Mouse (Mus musculus) left cerebral cortex, postnatal 10 days (tissue): Measurements from ENCODE around the gene Comt. TPM values are rescaled to one million over a fixed set of nuclear protein-coding genes. Genes with fewer than 3 reads are reported as not detected.

Source experiments
- DNase-seq, 2 experiments: peaks; one replicate each; pipeline ENCODE4 v3.0.0; 2021 to 2022; ENCODE audit warnings: low spot score in 2 of 2, mixed read lengths in 1 of 2; ENCODE audit errors: extremely low spot score in 1 of 2
- intact Hi-C: fragments of 180-260 bp; cut with DNase I; formaldehyde crosslinking; loops from one replicate; pipeline ENCODE4 v1.15.1; 2025
- total RNA-seq, 2 experiments: library from RNA; stranded (reverse); gene quantifications; 2 replicates each; pipeline ENCODE4 v1.2.3; 2021

Comt gene
- total RNA-seq: 10 to 100 TPM; 65.2 to 66.3 TPM

DNA sequence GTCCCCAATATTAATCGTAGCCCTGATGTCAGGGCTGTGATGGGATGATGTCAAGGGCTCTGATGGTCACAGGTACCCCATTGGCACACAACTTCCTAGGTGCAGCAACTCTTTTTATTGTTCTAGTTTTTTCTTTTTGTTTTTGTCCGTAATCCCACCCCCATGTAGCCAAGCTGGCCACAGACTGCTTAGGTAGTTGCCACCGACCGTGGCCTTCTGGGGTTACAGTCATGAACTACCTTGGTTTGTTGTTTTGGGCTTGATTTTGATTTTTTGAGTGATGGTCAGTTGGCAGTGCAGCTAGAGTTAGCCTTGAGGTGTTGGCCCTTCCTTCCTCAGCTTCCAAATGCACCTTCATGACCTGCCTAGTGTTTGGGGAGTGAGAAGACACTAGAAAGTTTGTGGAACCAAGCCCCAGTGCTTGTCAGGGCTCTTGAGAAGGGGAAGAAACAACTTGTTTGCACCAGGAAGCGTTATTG, at the start of gene Comt:
Gene Comt (minus strand): TSS at position 51 of the 479 bp plus-strand sequence.
- intact Hi-C loops: no loop called here
- no peak for DNase-seq

DNA sequence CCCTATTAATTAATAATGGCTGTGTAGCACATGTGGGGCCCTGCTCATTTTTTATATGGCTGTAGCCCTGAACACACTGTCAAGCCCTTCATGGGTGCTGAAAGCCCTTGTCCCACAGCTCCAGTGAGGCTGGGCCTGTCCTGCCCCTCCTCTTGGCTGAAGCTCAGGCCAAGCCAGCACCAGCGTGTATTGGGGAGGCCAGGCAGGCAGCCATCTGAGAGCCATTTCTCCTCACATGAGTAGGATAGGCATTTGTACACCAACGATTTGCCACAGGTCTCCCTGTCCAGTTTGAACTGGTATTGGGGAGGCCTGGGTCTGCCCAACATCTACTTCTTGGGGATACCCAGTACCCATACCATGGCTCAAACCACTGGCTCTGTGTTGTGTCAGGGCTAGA, 47.4 kb upstream of the Comt start:
- no peak for DNase-seq
- intact Hi-C loops: no loop called here

DNA sequence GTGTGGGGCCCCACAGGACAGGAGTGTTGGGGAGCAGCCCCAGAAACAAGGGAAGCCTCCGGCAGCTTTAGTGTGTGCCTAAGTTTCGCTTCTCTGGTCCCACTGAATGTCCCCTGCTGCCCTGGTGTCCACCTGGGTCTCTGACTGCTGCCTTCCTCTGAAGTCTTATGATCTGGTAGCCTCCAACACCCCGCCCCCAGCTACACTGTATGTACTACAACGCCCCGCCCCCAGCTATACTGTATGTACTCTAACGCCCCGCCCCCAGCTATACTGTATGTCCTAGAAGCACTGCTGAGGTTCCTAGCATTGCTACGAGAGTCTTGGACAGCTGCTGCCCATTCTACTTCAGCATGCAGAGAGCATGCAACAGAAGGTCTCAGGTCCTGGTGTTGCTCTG, 46.3 kb upstream of the Comt start:
- no peak for DNase-seq

DNA sequence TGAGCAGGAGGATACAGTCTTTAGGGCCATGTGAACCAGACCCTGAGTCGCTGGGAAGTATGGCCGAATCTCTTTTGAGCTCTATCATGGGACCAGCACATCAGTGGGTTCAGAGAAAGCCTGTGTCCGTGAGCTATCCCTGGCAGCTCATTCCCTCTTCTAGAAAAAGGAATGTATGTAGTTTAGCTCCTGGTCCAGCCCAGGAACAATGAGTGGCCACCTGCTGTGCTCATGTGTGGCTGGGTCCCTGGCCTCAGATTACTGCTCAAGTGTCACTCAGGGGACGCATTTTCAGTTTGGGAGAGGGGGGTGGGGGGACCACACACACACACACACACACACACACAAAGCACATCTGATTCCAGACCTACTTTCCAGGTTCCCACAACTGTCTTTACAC, 45.8 kb upstream of the Comt start:
- intact Hi-C loops: no loop called here

More for the DNA sequence above, 46.3 kb upstream of the Comt start:
- intact Hi-C loops: no loop called here

DNA sequence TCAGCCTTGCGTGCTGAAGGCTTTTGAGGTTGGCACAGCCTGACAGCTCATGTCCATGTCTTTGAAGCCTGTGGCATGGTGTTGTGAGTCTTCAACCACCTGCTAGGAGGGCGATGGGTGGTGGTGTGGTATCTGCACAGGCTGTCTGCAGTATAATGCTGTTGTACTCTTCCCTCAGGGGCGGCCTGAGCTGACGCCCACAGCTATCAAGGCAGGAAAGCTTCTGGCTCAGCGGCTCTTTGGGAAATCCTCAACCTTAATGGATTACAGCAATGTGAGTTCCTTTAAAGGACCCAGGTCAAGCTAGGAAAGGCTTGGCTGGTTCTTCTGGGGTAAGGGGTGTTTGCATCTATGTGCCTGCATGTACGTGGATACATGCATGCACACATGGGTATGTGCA, 45.3 kb upstream of the Comt start:
- DNase-seq: no peak
- intact Hi-C loops: no loop called here

More for the DNA sequence above, 45.8 kb upstream of the Comt start:
- no peak for DNase-seq

DNA sequence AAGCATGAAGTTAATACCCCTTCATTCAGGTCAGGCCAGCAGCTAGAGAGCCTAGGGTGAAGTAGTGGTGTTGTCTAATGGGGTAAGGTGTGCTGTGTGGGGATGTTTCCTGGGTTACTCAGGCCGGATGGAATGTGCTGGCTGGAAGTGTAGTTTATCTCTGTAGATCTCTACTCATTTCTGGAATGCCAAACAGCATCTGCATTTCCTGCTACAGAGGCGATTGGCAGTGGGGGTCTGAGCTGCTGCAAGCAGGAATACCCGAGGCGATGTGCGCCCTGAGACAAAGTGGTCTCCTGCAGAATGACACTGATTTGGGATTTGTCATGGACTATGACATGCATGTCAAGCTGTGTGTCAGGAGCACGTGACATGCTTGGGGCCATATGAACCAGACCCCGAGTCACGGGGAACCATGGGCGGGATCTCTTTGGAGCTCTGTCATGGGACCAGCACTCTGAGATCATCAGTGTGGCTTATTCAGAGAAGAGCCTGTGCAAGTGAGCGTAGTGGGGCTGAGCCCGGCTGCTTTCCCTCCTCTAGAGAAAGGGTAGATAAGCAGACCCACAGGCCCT, 44.8 kb upstream of the Comt start:
- DNase-seq: no peak
- intact Hi-C loops: no loop called here

DNA sequence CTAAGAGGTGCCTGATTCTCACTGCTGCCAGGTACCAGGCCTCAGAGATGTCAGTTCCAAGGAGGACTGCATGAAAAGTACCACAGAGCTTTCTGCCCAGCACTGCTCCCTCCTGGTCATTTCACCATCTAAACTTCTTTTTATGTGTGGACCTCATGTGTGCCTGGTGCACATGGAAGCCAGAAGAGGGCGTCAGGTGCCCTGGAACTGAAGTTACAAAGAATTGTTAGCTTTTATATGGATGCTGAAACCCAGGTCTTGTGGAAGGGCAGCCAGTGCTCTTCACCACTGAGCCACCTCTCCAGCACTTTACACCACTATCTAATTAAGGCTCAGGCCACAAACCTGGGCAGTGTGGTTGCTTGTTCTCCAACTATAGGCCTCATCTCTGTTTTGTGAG, 44.2 kb upstream of the Comt start:
- intact Hi-C loops: no loop called here
- no peak for DNase-seq

DNA sequence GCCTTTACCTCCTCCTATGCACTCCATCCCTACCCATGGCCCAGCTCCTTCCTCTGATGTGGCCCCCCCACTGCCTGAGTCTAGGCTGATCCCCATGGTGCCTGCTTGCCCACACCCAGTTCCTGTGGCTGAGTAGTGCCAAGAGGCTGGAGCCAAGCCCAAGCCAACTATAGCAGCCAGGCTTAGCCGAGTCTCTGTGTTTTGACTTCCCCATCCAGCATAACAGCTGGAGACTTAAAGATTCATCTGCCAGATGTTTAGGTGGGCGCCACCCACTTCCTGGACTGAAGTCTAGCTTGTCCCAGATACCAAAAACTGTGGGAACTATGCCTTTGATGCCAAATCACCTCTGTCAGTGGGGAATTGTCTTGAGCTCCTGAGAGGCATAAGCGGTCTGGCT, 37.6 kb upstream of the Comt start:
- intact Hi-C loops: no loop called here
- peak in 1 of 2 experiments; percentile 69 for DNase-seq

DNA sequence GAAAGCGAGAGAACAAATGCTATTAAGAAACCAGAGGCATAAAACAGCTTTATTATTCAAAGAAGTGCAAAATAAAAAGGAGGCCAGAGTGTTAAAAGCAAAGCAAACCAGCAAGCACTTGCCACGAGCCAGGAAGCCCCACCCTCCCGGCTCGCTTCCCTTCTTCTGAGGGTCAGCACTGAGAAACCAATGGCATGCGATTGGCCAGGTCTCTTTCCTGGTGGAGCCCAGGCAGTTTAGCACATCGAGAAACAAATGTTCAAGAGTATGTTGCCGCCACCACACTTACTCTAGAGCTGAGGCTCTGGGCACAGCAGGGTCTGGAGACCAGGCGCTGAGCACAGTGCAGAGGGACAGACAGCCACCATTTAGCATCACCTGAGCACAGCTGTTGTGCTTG, 35.9 kb upstream of the Comt start:
- intact Hi-C loops: no loop called here
- no peak for DNase-seq

DNA sequence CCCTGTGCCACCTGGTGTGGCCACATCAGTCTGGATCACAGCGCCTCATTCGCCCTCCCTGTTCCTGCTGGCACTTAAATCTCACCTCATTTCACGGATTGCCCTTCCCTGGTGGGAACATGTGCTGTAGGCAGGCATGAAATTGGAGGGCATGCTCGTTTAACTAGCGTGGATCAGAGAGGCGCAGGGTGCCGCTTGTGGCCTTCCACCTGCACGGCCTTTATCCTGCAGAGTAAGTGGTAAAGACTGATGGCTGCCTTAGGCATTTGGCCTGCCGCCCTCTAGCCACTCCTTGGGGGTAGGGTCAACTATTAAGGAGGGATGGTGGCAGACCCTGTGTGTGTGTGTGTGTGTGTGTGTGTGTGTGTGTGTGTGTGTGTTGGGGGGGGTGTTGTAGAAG, 35.4 kb upstream of the Comt start:
- DNase-seq: no peak
- intact Hi-C loops: no loop called here

DNA sequence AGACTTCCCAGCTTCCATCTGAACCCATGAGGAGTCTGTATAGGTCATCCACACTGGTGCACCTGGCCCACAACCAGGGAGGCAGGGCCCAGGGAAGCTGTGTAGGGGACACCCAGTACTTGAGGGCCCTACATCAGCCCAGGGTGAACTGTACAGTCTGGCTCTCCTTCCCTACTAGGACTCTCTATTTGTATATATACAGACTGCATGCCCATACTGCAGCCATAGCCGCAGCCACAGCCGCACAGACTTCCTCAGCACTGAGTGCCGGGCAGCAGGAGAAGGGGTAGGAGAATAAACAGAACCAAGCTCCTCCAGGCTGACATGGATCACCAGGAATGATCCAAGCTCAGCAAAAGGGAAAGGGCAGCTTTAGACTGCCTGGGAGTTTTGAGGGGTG, 34.2 kb upstream of the Comt start:
- no peak for DNase-seq
- intact Hi-C loops: no loop called here

DNA sequence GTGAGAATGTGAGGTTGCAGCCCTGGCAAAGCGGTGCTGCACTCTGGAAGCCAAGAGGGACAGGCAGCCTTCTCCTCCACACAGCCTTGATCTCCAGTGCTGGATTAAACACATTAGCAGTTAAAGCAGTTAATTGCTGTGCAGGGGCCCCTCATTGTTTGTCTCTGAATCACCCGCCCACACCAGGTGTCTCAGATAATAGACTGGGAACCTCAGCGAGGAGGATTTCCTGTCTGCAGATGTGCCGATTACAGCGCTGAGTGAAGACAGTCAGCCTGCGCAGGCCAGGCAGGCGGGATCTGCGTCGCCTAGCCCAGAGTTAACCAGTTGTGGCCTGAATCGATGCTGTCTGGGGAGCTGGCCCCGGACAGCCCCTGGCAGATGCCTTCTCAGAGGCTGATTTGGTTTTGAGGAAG, 33.3 kb upstream of the Comt start:
- DNase-seq: no peak
- intact Hi-C loops: no loop called here

DNA sequence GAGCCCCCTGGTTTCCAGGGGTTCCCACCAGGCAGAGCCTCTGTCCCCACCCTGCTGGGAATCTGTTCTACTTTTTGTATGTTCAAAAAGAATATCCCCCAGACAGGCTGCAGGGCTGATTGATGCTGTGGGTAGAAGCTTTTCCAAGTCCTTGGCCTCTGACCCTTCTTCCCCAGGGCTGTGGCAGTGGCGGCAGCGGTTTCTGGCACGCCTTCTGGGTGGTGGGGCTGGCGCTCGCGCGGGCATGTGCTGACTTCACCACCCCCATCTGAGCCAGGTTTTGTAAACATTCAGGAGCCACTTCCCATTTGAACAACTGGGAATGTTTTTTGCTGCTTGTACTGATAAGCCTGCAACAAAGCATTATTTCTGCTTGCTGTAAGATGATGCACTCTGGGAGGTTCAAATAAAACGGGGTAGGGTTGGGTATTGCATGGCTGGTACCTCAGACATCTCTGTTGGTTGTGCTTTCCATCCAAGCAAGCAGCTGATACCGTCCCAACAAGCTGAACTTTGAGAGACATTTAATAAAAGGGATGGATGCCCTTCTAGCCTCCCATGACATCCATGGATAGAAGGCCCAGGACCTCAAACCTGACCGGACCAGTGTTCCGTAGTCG, 32.8 kb upstream of the Comt start:
- DNase-seq: no peak

DNA sequence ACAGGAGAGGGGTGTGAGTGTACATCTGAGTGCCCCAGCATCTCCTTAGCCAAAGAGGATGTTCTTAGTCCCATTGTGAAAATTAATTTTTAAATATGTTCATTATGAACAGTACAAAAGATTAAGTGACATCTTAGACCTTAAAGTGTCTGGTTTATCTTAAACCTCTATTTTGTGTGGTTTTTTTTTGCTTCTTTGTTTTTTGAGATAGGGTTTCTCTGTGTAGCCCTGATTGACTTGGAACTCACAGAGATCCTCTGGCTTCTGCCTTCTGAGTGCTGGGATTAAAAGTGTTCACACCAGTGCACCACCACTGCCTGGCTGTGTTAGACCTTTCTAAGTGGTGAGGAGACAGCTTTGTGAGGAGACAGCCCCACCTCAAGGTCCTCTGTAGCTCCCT, 32.0 kb upstream of the Comt start:
- intact Hi-C loops: no loop called here
- no peak for DNase-seq

More for the DNA sequence above, 32.8 kb upstream of the Comt start:
- intact Hi-C loops: no loop called here

DNA sequence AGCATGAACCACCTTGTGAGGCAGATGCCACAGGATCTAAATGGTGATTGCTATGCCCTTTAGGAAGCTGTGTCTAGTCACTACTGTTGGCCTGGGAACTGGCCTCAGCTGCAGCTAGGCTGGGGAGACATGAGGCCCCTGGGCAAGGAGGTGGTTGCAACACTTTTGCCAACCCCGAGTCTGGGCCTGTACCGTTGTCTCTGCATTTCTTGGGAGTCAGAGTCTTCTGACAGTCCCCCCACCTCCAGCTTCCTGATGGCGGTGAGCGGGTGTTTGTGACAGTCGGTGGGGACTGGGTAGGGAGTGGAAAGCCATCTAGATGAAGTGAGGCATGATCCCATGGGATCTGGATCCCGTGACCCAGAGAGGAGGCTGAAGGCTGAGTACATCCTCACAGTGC, 28.8 kb upstream of the Comt start:
- intact Hi-C loops: no loop called here
- DNase-seq: no peak

DNA sequence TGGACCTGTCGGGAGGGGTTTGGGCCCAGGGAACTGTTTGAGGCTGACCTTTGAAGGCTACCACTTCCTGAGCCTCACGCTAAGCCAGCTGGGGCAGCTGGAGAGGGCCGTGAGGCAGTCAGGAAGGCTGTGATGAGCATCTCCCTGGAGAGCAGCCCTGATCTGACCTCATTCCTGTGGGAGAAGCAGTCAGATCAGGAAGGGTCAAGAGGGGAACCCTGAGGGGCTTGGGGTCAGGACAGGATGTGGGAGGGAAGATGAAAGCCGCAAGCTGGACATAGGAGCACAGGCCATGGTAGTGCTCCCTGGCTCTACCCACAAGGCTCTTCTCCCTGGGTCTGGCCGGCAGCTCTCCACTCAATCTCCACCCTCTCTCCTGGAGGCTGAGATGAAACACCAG, 27.2 kb upstream of the Comt start:
- DNase-seq: peak in 1 of 2 experiments; percentile 68
- intact Hi-C loops: no loop called here

DNA sequence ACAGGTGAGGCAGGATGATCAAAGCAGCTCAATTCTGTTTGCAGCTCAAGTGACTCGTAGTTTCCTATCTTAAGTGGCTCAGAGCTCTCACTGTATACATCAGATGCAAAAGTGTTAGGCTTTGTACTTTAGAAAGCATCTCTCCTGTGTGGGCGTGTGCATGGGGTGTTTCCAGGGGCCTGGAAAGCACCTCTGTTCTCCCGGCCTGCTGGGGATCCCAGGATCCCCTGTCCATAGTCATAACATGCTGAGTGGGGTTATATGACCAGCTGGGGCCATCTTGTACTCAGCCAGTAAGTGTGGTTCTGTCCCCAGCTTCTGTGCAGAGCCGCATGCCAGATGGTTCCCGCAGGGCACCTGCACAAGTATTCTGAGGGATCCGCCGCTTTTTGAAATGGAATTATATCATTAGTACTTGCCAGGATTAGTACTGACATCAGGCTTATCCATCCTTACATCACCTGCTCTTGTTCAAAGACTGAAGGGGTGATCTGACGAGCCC, 25.8 kb upstream of the Comt start:
- intact Hi-C loops: no loop called here

DNA sequence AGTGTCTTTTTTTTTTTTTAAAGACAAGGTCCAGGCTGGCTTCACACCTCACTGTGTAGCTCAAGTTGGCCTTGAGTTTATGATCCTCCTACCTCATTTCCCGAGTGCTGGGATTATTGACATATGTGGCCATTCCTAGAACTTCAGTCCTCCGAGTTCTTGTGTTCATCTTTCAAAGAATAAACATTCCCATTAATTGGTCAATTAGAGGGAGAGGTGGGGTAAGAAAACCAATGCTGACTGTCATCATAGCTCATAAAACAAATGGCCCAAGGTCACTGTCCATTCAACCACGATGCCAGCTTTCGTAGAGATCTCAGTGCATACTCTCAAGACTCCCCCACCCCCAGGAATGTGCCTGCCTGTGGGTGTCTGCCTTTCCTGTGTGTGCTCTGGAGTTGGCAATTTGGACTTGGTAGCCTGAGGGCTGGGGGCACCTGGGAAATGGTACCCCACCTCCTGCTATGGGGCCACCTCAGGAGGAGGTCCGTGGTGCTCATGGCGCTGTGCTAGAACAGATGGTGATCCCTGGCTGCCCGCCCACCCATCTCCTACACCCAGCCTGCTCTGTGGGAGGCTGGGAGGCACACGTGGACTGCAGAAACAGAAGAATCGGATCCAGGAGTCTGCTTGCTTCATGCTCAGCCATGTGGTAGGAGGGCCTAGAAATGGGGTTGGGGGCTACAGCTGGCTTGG, 25.0 kb upstream of the Comt start:
- intact Hi-C loops: no loop called here
- DNase-seq: peak; percentile 34 to 70

More for the DNA sequence above, 25.8 kb upstream of the Comt start:
- DNase-seq: no peak

DNA sequence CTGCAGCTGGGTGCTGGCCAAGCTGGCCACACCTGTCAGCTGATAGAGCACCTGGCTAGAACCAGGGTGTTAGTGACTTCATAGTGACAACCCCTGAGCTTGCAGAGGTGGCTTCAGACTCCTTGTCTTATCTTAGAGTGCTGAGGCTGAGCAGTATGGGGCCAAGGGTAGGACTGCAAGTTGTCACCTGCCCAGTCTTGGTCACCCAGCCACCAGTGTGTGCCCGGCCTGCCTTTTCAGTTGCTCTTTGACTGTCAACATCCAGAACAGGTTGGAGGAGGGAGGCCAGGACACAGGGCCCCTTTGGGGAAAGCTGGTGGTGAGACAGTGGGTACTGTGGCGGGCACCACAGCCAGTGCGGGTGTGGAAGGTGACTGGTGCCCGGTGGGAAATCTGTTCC, 22.4 kb upstream of the Comt start:
- intact Hi-C loops: loop anchor here (10.0 kb wide), 1 partner anchor 346 kb away; no protein-coding TSS in a partner anchor

DNA sequence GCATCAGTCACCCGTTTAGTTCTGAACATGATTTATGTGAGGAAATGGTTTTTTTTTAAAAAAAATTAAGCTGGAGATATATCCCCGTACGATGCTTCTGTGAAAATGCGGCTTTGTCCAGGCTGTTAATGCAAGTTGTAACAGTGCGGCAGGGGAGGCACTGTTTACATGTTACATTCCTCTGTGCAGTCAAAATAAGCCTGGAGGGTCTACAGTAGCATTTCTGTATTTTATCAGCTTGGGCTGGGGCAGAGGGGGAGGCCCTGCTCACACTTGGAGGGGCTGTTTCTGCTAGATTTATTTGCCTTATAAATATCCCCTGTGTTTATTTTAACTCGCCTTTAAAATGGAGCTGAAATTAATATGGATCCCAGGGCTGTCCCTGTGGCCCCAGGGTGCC, 21.5 kb upstream of the Comt start:
- DNase-seq: no peak
- intact Hi-C loops: loop anchor here (10.0 kb wide), 1 partner anchor 347 kb away; no protein-coding TSS in a partner anchor

More for the DNA sequence above, 22.4 kb upstream of the Comt start:
- no peak for DNase-seq
